Mouse (Mus musculus) heart, embryonic 11.5 days (tissue): ENCODE measurements around the gene Kcnc4. TPM values are rescaled to one million over a fixed set of nuclear protein-coding genes. Genes with fewer than 3 reads are reported as not detected.

Experiments
- ATAC-seq: fragments of 200-750 bp; cut with Nextera tagmentation; replicated peaks from 2 replicates; pipeline ENCODE4 v1.8.0; 2017; ENCODE audit warnings: moderate library complexity; ENCODE audit not compliant: insufficient number of reproducible peaks, low FRiP score, low TSS enrichment
- H3K27ac ChIP-seq: fragments of 300-500 bp; sonication (generic); 2 replicates; pipeline ENCODE4 v1.5.1; 2014; ENCODE audit warnings: mild to moderate bottlenecking, low read depth, low read length
- H3K27me3 ChIP-seq: fragments of 300-500 bp; sonication (generic); 2 replicates; pipeline ENCODE4 v1.6.1; 2014; ENCODE audit warnings: mild to moderate bottlenecking, low read length, mixed read lengths; ENCODE audit not compliant: control insufficient read depth, insufficient read depth
- H3K36me3 ChIP-seq: fragments of 300-500 bp; sonication (generic); 2 replicates; pipeline ENCODE4 v1.6.1; 2014; ENCODE audit warnings: mild to moderate bottlenecking, low read length, moderate library complexity, mixed read lengths; ENCODE audit not compliant: control insufficient read depth, insufficient read depth
- H3K4me1 ChIP-seq: fragments of 300-500 bp; sonication (generic); 2 replicates; pipeline ENCODE4 v1.6.1; 2014; ENCODE audit warnings: low read length; ENCODE audit not compliant: control insufficient read depth, insufficient read depth
- H3K4me2 ChIP-seq: fragments of 300-500 bp; sonication (generic); 2 replicates; pipeline ENCODE4 v1.6.1; 2014; ENCODE audit warnings: mild to moderate bottlenecking, moderate library complexity
- H3K4me3 ChIP-seq: fragments of 300-500 bp; sonication (generic); 2 replicates; pipeline ENCODE4 v1.5.1; 2014; ENCODE audit warnings: low read depth, low read length
- H3K9ac ChIP-seq: fragments of 300-500 bp; sonication (generic); 2 replicates; pipeline ENCODE4 v1.6.1; 2014; ENCODE audit warnings: mild to moderate bottlenecking, low read depth, low read length, moderate library complexity
- H3K9me3 ChIP-seq: fragments of 300-500 bp; sonication (generic); replicated peaks from 2 replicates; pipeline ENCODE4 v1.6.1; 2016; ENCODE audit warnings: low read length; ENCODE audit not compliant: control insufficient read depth
- WGBS: fragments of 180-500 bp; shearing (Covaris S2); extraction: QIAGEN DNeasy Blood & Tissue Kit; methylation state at CpG from one replicate; pipeline ENCODE4 v1.1.7; 2014; ENCODE audit not compliant: insufficient replicate concordance; 5-methylcytosine and 5-hydroxymethylcytosine counted together
- polyA plus RNA-seq: library from polyadenylated mRNA; unstranded; fragments of >200 nt; fragmentation: Nextera tagmentation; extraction: Ambion mirVana; gene quantifications from 2 replicates; pipeline ENCODE4 v1.2.1, GENCODE M21; 2014

The Kcnc4 gene
- polyA plus RNA-seq, 1 experiment from 2014 or later = 0.17 TPM

GRCm38 (mm10) chr3:107424258-107425041 is 34.9 kb downstream of the Kcnc4 start:
- no peak for ATAC-seq
- Histone ChIP-seq H3K36me3 (no peaks in the 10 kb centered on the region), H3K27ac (no peak overlapping the region), H3K27me3 (no peaks in the 10 kb centered on the region; the same call in 1 of the 2 replicates), H3K9ac (no peak overlapping the region), H3K9me3 (no peaks in the 10 kb centered on the region), H3K4me3 (no peak overlapping the region), H3K4me2 (no peak overlapping the region), H3K4me1 (no peaks in the 10 kb centered on the region)
- 70% methylated on average over 11 of the region's 11 CpGs for WGBS

- no peaks in the 10 kb centered on the region for H3K4me1 ChIP-seq
- H3K27ac ChIP-seq = no peak overlapping the region
- H3K4me3 ChIP-seq = no peak overlapping the region
- H3K36me3 ChIP-seq = no peaks in the 10 kb centered on the region
- H3K9ac ChIP-seq = no peak overlapping the region
- 43% methylated on average over 2 of the region's 2 CpGs for WGBS
- no peaks in the 10 kb centered on the region; the same call in 1 of the 2 replicates for H3K27me3 ChIP-seq
- ATAC-seq = no peak
- H3K9me3 ChIP-seq = no peaks in the 10 kb centered on the region
- H3K4me2 ChIP-seq = no peak overlapping the region
Observed at GRCm38 (mm10) chr3:107420156-107420555, 39.2 kb downstream of the Kcnc4 start.

- ATAC-seq = no peak
- H3K4me3 ChIP-seq = no peak overlapping the region
- H3K27ac ChIP-seq = no peak overlapping the region
- H3K4me1 ChIP-seq = peaks cover 2% of the 10 kb centered on the region; the same call in 1 of the 2 replicates
- no peak overlapping the region for H3K9ac ChIP-seq
- H3K36me3 ChIP-seq = no peaks in the 10 kb centered on the region
- WGBS = 66% methylated on average over 3 of the region's 3 CpGs
- H3K4me2 ChIP-seq = no peak overlapping the region
- peaks cover 3% of the 10 kb centered on the region; the same call in 1 of the 2 replicates for H3K27me3 ChIP-seq
- H3K9me3 ChIP-seq = no peaks in the 10 kb centered on the region
Observed at GRCm38 (mm10) chr3:107417287-107417644, 42.1 kb downstream of the Kcnc4 start.

- H3K4me1 ChIP-seq = peaks cover 7% of the 10 kb centered on the region; the same call in 1 of the 2 replicates
- H3K9me3 ChIP-seq = no peaks in the 10 kb centered on the region
- H3K4me3 ChIP-seq = no peak overlapping the region
- no peak overlapping the region for H3K27ac ChIP-seq
- no peak overlapping the region for H3K9ac ChIP-seq
- no peak for ATAC-seq
- no peak overlapping the region for H3K4me2 ChIP-seq
- 78% methylated on average over 9 of the region's 9 CpGs for WGBS
- peaks cover 3% of the 10 kb centered on the region; the same call in 1 of the 2 replicates for H3K27me3 ChIP-seq
- no peaks in the 10 kb centered on the region for H3K36me3 ChIP-seq
Observed at GRCm38 (mm10) chr3:107416541-107417286, 42.6 kb downstream of the Kcnc4 start.

- no peak overlapping the region for H3K27ac ChIP-seq
- no peak overlapping the region for H3K4me2 ChIP-seq
- ATAC-seq = no peak
- no peaks in the 10 kb centered on the region for H3K9me3 ChIP-seq
- H3K27me3 ChIP-seq = peaks cover 3% of the 10 kb centered on the region; the same call in 1 of the 2 replicates
- no peak overlapping the region for H3K4me3 ChIP-seq
- 33% methylated on average over 2 of the region's 2 CpGs for WGBS
- H3K4me1 ChIP-seq = peaks cover 12% of the 10 kb centered on the region; the same call in 1 of the 2 replicates
- no peaks in the 10 kb centered on the region for H3K36me3 ChIP-seq
- no peak overlapping the region for H3K9ac ChIP-seq
Observed at GRCm38 (mm10) chr3:107413093-107413492, 46.3 kb downstream of the Kcnc4 start.

- no peak overlapping the region for H3K4me2 ChIP-seq
- H3K4me3 ChIP-seq = no peak overlapping the region
- ATAC-seq = no peak
- no peaks in the 10 kb centered on the region for H3K36me3 ChIP-seq
- H3K27ac ChIP-seq = no peak overlapping the region
- peaks cover 12% of the 10 kb centered on the region; the same call in 1 of the 2 replicates for H3K4me1 ChIP-seq
- peaks cover 3% of the 10 kb centered on the region; the same call in 1 of the 2 replicates for H3K27me3 ChIP-seq
- 81% methylated on average over 8 of the region's 8 CpGs for WGBS
- no peak overlapping the region for H3K9ac ChIP-seq
- H3K9me3 ChIP-seq = no peaks in the 10 kb centered on the region
Observed at GRCm38 (mm10) chr3:107412509-107412908, 46.8 kb downstream of the Kcnc4 start.

GRCm38 (mm10) chr3:107411669-107412068 is 47.7 kb downstream of the Kcnc4 start:
- Histone ChIP-seq H3K9ac (no peak overlapping the region), H3K4me2 (peak overlapping the region; percentile 24; the same call in 1 of the 2 replicates), H3K4me1 (peaks cover 12% of the 10 kb centered on the region; the same call in 1 of the 2 replicates), H3K9me3 (no peaks in the 10 kb centered on the region), H3K4me3 (no peak overlapping the region), H3K36me3 (no peaks in the 10 kb centered on the region), H3K27me3 (peaks cover 3% of the 10 kb centered on the region; the same call in 1 of the 2 replicates), H3K27ac (no peak overlapping the region)
- 46% methylated on average over 4 of the region's 4 CpGs for WGBS
- no peak for ATAC-seq

GRCm38 (mm10) chr3:107401401-107401800 is 58.0 kb downstream of the Kcnc4 start:
- Histone ChIP-seq H3K27ac (no peak overlapping the region), H3K4me3 (no peak overlapping the region), H3K36me3 (no peaks in the 10 kb centered on the region), H3K4me1 (no peaks in the 10 kb centered on the region), H3K4me2 (no peak overlapping the region), H3K9ac (no peak overlapping the region), H3K27me3 (no peaks in the 10 kb centered on the region), H3K9me3 (no peaks in the 10 kb centered on the region)
- 88% methylated on average over 7 of the region's 7 CpGs for WGBS
- no peak for ATAC-seq
